Mouse (Mus musculus) midbrain, postnatal 0 days (tissue): ENCODE measurements around the gene Ahnak. TPM values are rescaled to one million over a fixed set of nuclear protein-coding genes. Genes with fewer than 3 reads are reported as not detected.

ENCODE experiments used
- ATAC-seq: fragments of 200-750 bp; cut with Nextera tagmentation; 2 replicates; pipeline ENCODE4 v1.8.0; 2017; ENCODE audit warnings: moderate number of reproducible peaks, mild to moderate bottlenecking, moderate TSS enrichment, moderate library complexity; ENCODE audit not compliant: low FRiP score
- DNase-seq: peaks from one replicate; pipeline ENCODE4 v3.0.0-alpha.2; 2015; ENCODE audit warnings: low spot score
- H3K27ac ChIP-seq: fragments of 300-500 bp; sonication (generic); 2 replicates; pipeline ENCODE4 v1.5.1; 2014; ENCODE audit warnings: low read depth, mild to moderate bottlenecking, low read length, mixed read lengths
- H3K27me3 ChIP-seq: fragments of 300-500 bp; sonication (generic); 2 replicates; pipeline ENCODE4 v1.6.1; 2014; ENCODE audit warnings: low read length, control low read depth, mixed read lengths; ENCODE audit not compliant: insufficient read depth
- H3K36me3 ChIP-seq: fragments of 300-500 bp; sonication (generic); 2 replicates; pipeline ENCODE4 v1.6.1; 2014; ENCODE audit warnings: low read length, control low read depth, mixed read lengths; ENCODE audit not compliant: insufficient read depth
- H3K4me1 ChIP-seq: fragments of 300-500 bp; sonication (generic); 2 replicates; pipeline ENCODE4 v1.6.1; 2014; ENCODE audit warnings: mild to moderate bottlenecking, control low read depth, antibody characterized with exemption, low read length, mixed read lengths; ENCODE audit not compliant: insufficient read depth
- H3K4me2 ChIP-seq: fragments of 300-500 bp; sonication (generic); 2 replicates; pipeline ENCODE4 v1.6.1; 2014; ENCODE audit warnings: low read depth, mild to moderate bottlenecking, low read length, mixed read lengths; ENCODE audit not compliant: poor library complexity, severe bottlenecking
- H3K4me3 ChIP-seq: fragments of 300-500 bp; sonication (generic); 2 replicates; pipeline ENCODE4 v1.5.1; 2014; ENCODE audit warnings: low read depth, mild to moderate bottlenecking, low read length, moderate library complexity
- H3K9ac ChIP-seq: fragments of 300-500 bp; sonication (generic); replicated peaks from 2 replicates; pipeline ENCODE4 v1.6.1; 2014; ENCODE audit warnings: mild to moderate bottlenecking, low read length, moderate library complexity, mixed read lengths; ENCODE audit not compliant: poor library complexity, severe bottlenecking
- H3K9me3 ChIP-seq: fragments of 300-500 bp; sonication (generic); 2 replicates; pipeline ENCODE4 v1.6.1; 2016; ENCODE audit warnings: low read length, control low read depth
- CTCF ChIP-seq: IDR thresholded peaks from 2 replicates; pipeline ENCODE4 v1.5.1; 2016; ENCODE audit warnings: antibody characterized with exemption, mild to moderate bottlenecking
- WGBS: fragments of 180-500 bp; shearing (Covaris S2); extraction: QIAGEN DNeasy Blood & Tissue Kit; methylation state at CpG from one replicate; pipeline ENCODE4 v1.1.7; 2014; 5-methylcytosine and 5-hydroxymethylcytosine counted together
- polyA plus RNA-seq: library from polyadenylated mRNA; unstranded; fragments of >200 nt; fragmentation: Nextera tagmentation; extraction: Ambion mirVana; gene quantifications from 2 replicates; pipeline ENCODE4 v1.2.1, GENCODE M21; 2015
- total RNA-seq: library from RNA; depleted of rRNA; stranded (reverse); fragments of >200 nt; gene quantifications from 2 replicates; pipeline ENCODE4 v1.2.3, GENCODE M21; 2014

Ahnak gene
- total and polyA plus RNA-seq, 2 experiments from 2014 or later: 4.4 to 13.0 TPM

DNA sequence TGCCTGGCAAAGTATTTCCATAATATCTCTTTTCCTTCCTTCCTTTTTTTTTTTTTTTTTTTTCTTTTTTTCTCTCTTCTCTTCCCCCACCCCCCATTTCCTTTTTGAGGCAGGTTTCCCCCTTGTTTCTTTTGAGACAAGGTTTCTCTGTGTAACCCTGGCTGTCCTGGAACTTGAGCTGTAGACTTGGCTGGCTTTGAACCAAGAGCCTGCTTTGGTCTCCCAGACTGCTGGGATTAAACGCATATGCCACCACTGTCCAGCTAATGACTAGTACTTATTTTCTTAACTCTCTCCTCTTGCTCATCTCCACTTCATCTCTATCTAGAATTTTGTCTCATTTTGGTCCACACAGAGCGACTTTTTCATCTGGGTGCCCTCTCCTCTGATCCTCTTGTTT lies 46.0 kb upstream of the Ahnak start:
- Histone ChIP-seq H3K27ac (no peak overlapping the region), H3K9ac (peak overlapping the region; percentile 87; the same call in 1 of the 2 replicates), H3K27me3 (no peaks in the 10 kb centered on the region), H3K4me2 (peak overlapping the region; percentile 63), H3K4me1 (no peaks in the 10 kb centered on the region; the same call in 1 of the 2 replicates), H3K4me3 (peak overlapping the region; percentile 71), H3K9me3 (no peaks in the 10 kb centered on the region), H3K36me3 (peaks cover 25% of the 10 kb centered on the region)
- DNase-seq (no peak), ATAC-seq (no peak)
- TF ChIP-seq CTCF: no peak
- WGBS: 69% methylated on average over 2 of the region's 2 CpGs

DNA sequence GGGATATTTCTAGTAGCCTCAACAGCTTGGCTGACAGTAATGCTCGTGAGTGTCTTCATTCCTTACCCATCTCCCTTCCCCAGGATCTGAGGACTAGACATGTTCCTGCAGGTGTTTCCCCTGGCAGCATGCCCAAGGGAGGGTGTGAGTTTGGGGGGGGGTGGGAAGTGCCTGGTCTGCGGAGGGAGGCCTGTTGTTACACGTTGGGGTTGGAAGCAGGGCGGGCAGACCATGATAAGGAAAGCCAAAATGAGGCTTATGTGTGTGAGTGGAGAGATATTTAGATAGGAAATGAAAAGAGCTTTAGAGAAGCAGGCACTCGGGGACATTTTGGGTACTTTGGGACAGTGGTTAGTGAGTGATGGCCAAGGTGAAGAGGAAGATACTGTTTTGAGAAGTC lies 45.0 kb upstream of the Ahnak start:
- Histone ChIP-seq H3K9ac (0 out of 2 replicates have a peak overlapping the region, but pooled peaks have one; percentile 29), H3K9me3 (no peaks in the 10 kb centered on the region), H3K4me1 (no peaks in the 10 kb centered on the region; the same call in 1 of the 2 replicates), H3K27me3 (no peaks in the 10 kb centered on the region), H3K4me2 (no peak overlapping the region), H3K27ac (no peak overlapping the region), H3K4me3 (no peak overlapping the region), H3K36me3 (peaks cover 35% of the 10 kb centered on the region)
- 66% methylated on average over 5 of the region's 5 CpGs for WGBS
- no peak for DNase-seq
- no peak for TF ChIP-seq CTCF
- ATAC-seq: no peak

DNA sequence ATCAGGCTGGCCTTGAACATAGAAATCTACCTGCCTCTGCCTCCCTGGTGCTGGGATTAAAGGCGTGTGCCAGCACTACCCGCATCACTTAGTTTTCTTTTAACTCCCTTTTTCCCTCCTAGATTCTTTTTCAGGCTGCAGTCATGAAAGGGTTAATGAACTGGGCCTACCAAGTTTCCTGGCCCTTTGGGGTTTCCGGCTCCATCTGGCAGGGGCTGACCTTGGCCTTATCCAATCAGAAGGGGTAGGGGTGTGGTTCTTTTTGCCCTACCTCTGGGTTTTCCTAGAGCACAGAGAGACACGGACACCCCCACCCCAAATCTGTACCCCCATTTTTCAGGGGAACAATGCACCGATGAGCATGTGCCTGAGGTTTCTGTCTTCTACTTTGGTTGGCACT lies 44.3 kb upstream of the Ahnak start:
- no peaks in the 10 kb centered on the region for H3K27me3 ChIP-seq
- H3K4me3 ChIP-seq: no peak overlapping the region
- ATAC-seq (no peak), DNase-seq (peak; percentile 85)
- H3K27ac ChIP-seq: no peak overlapping the region
- peaks cover 39% of the 10 kb centered on the region for H3K36me3 ChIP-seq
- WGBS: 36% methylated on average over 5 of the region's 5 CpGs
- H3K9ac ChIP-seq: peak overlapping the region; percentile 8; the same call in 1 of the 2 replicates
- no peak for TF ChIP-seq CTCF
- no peaks in the 10 kb centered on the region for H3K9me3 ChIP-seq
- H3K4me1 ChIP-seq: no peaks in the 10 kb centered on the region; the same call in 1 of the 2 replicates
- no peak overlapping the region for H3K4me2 ChIP-seq

DNA sequence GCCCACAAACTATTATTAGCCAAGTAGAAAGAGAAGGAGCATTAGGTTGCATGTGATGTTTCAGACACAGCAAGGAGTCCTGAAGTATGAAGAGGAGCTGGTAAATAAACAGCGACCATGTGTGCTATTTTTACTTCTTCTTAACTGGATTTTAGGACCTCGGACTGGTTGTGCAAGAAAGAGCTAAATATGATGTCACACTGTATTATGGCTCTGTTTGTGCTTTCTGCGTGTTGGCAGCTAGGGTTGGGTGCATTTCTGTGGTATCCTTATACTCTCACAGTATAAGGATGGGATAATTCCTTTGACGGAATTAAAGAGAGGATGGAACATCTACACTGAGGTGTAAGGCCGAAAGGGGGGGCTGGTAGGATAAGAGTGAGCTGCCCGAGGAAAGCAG lies 43.8 kb upstream of the Ahnak start:
- ATAC-seq: no peak
- 82% methylated on average over 6 of the region's 6 CpGs for WGBS
- H3K4me3 ChIP-seq: no peak overlapping the region
- no peak for DNase-seq
- H3K27ac ChIP-seq: no peak overlapping the region
- no peaks in the 10 kb centered on the region; the same call in 1 of the 2 replicates for H3K4me1 ChIP-seq
- no peak for TF ChIP-seq CTCF
- H3K4me2 ChIP-seq: no peak overlapping the region
- no peaks in the 10 kb centered on the region for H3K9me3 ChIP-seq
- no peaks in the 10 kb centered on the region for H3K27me3 ChIP-seq
- H3K36me3 ChIP-seq: peaks cover 42% of the 10 kb centered on the region
- H3K9ac ChIP-seq: peak overlapping the region; percentile 8; the same call in 1 of the 2 replicates

DNA sequence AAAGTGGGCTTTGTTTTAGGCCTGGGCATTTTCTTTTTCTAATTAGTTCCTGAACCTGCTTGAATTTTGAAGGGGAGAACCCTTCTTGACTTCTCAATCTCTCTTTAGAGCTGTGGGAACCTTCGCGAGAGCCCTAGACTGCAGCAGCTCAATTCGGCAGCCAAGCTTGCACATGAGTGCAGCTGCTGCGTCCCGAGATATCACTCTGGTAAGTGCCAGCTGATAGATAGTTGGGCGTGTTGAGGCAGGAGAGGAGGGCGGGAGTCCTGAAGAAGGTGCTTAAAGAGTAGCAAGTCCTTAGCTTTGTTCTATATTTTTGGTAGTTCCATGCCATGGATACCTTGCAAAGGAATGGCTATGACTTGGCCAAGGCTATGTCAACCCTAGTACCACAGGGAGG lies 42.2 kb upstream of the Ahnak start:
- H3K9ac ChIP-seq: no peak overlapping the region
- H3K36me3 ChIP-seq: peaks cover 56% of the 10 kb centered on the region
- ATAC-seq: no peak
- H3K27me3 ChIP-seq: no peaks in the 10 kb centered on the region
- H3K4me2 ChIP-seq: no peak overlapping the region
- H3K27ac ChIP-seq: no peak overlapping the region
- H3K9me3 ChIP-seq: no peaks in the 10 kb centered on the region
- H3K4me3 ChIP-seq: no peak overlapping the region
- no peak for DNase-seq
- WGBS: 94% methylated on average over 7 of the region's 7 CpGs
- TF ChIP-seq CTCF: no peak
- H3K4me1 ChIP-seq: no peaks in the 10 kb centered on the region

DNA sequence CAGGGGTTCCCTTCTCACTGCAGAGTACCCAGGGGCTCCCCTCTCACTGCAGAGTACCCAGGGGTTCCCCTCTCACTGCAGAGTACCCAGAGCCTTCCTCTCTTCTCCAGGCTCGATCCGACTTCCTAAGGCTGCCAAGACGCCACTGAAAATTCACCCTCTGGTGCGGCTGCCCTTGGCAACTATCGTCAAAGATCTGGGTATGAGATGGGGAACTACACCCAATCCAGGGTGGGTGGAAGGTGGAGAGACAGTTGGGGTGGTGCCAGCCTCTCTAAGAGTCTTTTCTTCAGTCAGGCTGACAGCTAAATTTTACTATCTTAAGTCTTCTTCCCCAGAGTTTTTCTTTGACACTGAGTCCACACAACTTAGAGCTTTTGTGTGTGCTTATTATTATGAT lies 38.9 kb upstream of the Ahnak start:
- H3K9ac ChIP-seq: no peak overlapping the region
- no peak for ATAC-seq
- no peak overlapping the region for H3K27ac ChIP-seq
- peaks cover 60% of the 10 kb centered on the region for H3K36me3 ChIP-seq
- no peaks in the 10 kb centered on the region for H3K9me3 ChIP-seq
- no peak for DNase-seq
- no peaks in the 10 kb centered on the region for H3K27me3 ChIP-seq
- no peak overlapping the region for H3K4me3 ChIP-seq
- no peak for TF ChIP-seq CTCF
- no peaks in the 10 kb centered on the region; the same call in 1 of the 2 replicates for H3K4me1 ChIP-seq
- 91% methylated on average over 5 of the region's 5 CpGs for WGBS
- H3K4me2 ChIP-seq: no peak overlapping the region
